7 mouse cellular contexts compared by ENCODE assay signal in genomic region chr11:97321894-97322600, GRCm38 (mm10). TPM values are rescaled to one million over a fixed set of nuclear protein-coding genes. Genes with fewer than 3 reads are reported as not detected.
DNase-seq lines count a peak whose midpoint lies in the region; ATAC-seq and TF ChIP-seq lines count a peak whose summit lies in the region.
"Not testable (repeated sequence)": the region's sequence is repeated elsewhere in the genome, so short reads cannot be mapped to it uniquely, and the experiment has no call there.

No protein-coding gene starts in this region.

- H3K27ac ChIP-seq in ES-Bruce4 (ENCODE audit: insufficient read depth, low read length), result peak overlapping the region; percentile 93; the same call in 1 of the 2 replicates
- H3K27ac ChIP-seq in layer of hippocampus, adult 2 months; liver, embryonic 16.5 days (ENCODE audit: low read length): not testable (repeated sequence)

- H3K36me3 ChIP-seq in ES-Bruce4 (ENCODE audit: control insufficient read depth, insufficient read depth, low read length, poor library complexity, severe bottlenecking), result peaks cover 45% of the 10 kb centered on the region
- peaks cover 14% of the 10 kb centered on the region for H3K36me3 ChIP-seq in liver, embryonic 16.5 days (ENCODE audit: control insufficient read depth, insufficient read depth)

- peak; percentile 53 for DNase-seq in CD4-positive helper T cell, adult 2 months (ENCODE audit: low read depth, low spot score)
- DNase-seq in layer of hippocampus, adult 2 months (ENCODE audit: low spot score in 2 of 2), result not testable (repeated sequence)

- not testable (repeated sequence) for H3K4me1 ChIP-seq in ES-Bruce4 (ENCODE audit: control insufficient read depth, insufficient read depth, low read length); liver, embryonic 16.5 days (ENCODE audit: control insufficient read depth, low read depth, low read length)

- TF ChIP-seq CTCF in ES-Bruce4 (IDR thresholded peaks at IDR 0.05; ENCODE audit: low read depth, low read length), result peak; percentile 12
- TF ChIP-seq CTCF in layer of hippocampus, adult 2 months (conservative IDR thresholded peaks at IDR 0.05), result peak; percentile 43

- not testable (repeated sequence) for H3K4me2 ChIP-seq in liver, embryonic 16.5 days (ENCODE audit: low read depth, low read length)

- TF ChIP-seq EP300 in ES-Bruce4 (IDR thresholded peaks at IDR 0.05; ENCODE audit: insufficient read depth, low read depth, low read length), result peak; percentile 52; the same call in 1 of the 2 replicates

- not testable (repeated sequence) for TF ChIP-seq POLR2A in ES-Bruce4 (IDR thresholded peaks at IDR 0.05; ENCODE audit: insufficient read depth, low read length)

- ATAC-seq in activated CD4-positive, CD25-positive, alpha-beta regulatory T cell, adult 4 months, result peak; percentile 86
- peak; percentile 61; the same call in 1 of the 2 replicates for ATAC-seq in granulocyte monocyte progenitor cell, adult 5-6 weeks (replicated peaks; ENCODE audit: poor library complexity, severe bottlenecking)
- peak; percentile 47; the same call in 1 of the 2 replicates for ATAC-seq in liver, embryonic 16.5 days (ENCODE audit: low read depth)
- ATAC-seq in monocyte, adult 5-6 weeks (replicated peaks; ENCODE audit: insufficient number of reproducible peaks, low FRiP score, low TSS enrichment, poor library complexity, severe bottlenecking), result peak; percentile 89

- WGBS in liver, embryonic 16.5 days (ENCODE audit: insufficient replicate concordance), result 70% methylated on average over 8 of the region's 8 CpGs

- not testable (repeated sequence) for H3K9me3 ChIP-seq in ES-Bruce4 (replicated peaks; ENCODE audit: control insufficient read depth, insufficient read depth, low read length, poor library complexity, severe bottlenecking); liver, embryonic 16.5 days (replicated peaks; ENCODE audit: control insufficient read depth, low read length)

- H3K27me3 ChIP-seq in ES-Bruce4 (ENCODE audit: control insufficient read depth, insufficient read depth, low read length, poor library complexity, severe bottlenecking); liver, embryonic 16.5 days (ENCODE audit: control insufficient read depth, insufficient read depth, low read depth, low read length): not testable (repeated sequence)

- H3K4me3 ChIP-seq in ES-Bruce4 (ENCODE audit: low read depth, low read length); layer of hippocampus, adult 2 months; liver, embryonic 16.5 days (ENCODE audit: low read depth, low read length): not testable (repeated sequence)

- H3K9ac ChIP-seq in ES-Bruce4 (ENCODE audit: low read depth, poor library complexity, severe bottlenecking); liver, embryonic 16.5 days (ENCODE audit: low read depth, low read length): not testable (repeated sequence)

RNA-seq across cellular contexts. Expression of gene Mrpl45, which starts 6.5 kb away (rescaled TPM):
- 92.7 and 103 TPM in 2 replicates for polyA plus RNA-seq in ES-Bruce4 (2011; ENCODE audit: insufficient read depth, insufficient read length, low read depth, missing spikeins)
- polyA plus RNA-seq in activated CD4-positive, CD25-positive, alpha-beta regulatory T cell, adult 4 months (2017; shearing (Covaris generic)), result 10 to 100 TPM; 44.6 to 48.7 TPM
- total RNA-seq in granulocyte monocyte progenitor cell, adult 5-6 weeks (2014; fragmentation: Nextera tagmentation), result 26.6 and 36.0 TPM in 2 replicates
- total RNA-seq in granulocyte monocyte progenitor cell, adult 5-6 weeks (2017), result 25.7 and 26.6 TPM in 2 replicates
- total RNA-seq in layer of hippocampus, adult 2 months (2021), result 10 to 100 TPM; 24.9 to 30.3 TPM
- 21.2 and 25.6 TPM in 2 replicates for polyA plus RNA-seq in liver, embryonic 16.5 days (2015; fragmentation: Nextera tagmentation; extraction: Ambion mirVana)
- 7.5 to 14.9 TPM (median 11.4 TPM) in 3 replicates for total RNA-seq in monocyte, adult 5-6 weeks (2017)

RNA-seq across cellular contexts. Expression of gene Gpr179, which starts 29.8 kb away (rescaled TPM):
- polyA plus RNA-seq in ES-Bruce4 (2011; ENCODE audit: insufficient read depth, insufficient read length, low read depth, missing spikeins), result 0.14 and 0.24 TPM in 2 replicates
- under 1 TPM; 0.11 to 0.45 TPM for polyA plus RNA-seq in activated CD4-positive, CD25-positive, alpha-beta regulatory T cell, adult 4 months (2017; shearing (Covaris generic))
- 0.71 TPM in 1 of 2 replicates, not detected in the other for total RNA-seq in granulocyte monocyte progenitor cell, adult 5-6 weeks (2014; fragmentation: Nextera tagmentation)
- total RNA-seq in granulocyte monocyte progenitor cell, adult 5-6 weeks (2017), result 0.10 and 0.17 TPM in 2 replicates
- under 1 TPM; 0.20 to 0.33 TPM for total RNA-seq in layer of hippocampus, adult 2 months (2021)
- polyA plus RNA-seq in liver, embryonic 16.5 days (2015; fragmentation: Nextera tagmentation; extraction: Ambion mirVana), result not detected in 2 replicates
- 0.29 to 0.39 TPM in 2 of 3 replicates, not detected in the other for total RNA-seq in monocyte, adult 5-6 weeks (2017)

RNA-seq across cellular contexts. Expression of gene Socs7, which starts 40.3 kb away (rescaled TPM):
- 21.1 and 25.5 TPM in 2 replicates for polyA plus RNA-seq in ES-Bruce4 (2011; ENCODE audit: insufficient read depth, insufficient read length, low read depth, missing spikeins)
- 1 to 10 TPM; 6.1 to 7.8 TPM for polyA plus RNA-seq in activated CD4-positive, CD25-positive, alpha-beta regulatory T cell, adult 4 months (2017; shearing (Covaris generic))
- total RNA-seq in granulocyte monocyte progenitor cell, adult 5-6 weeks (2014; fragmentation: Nextera tagmentation), result 5.5 and 6.3 TPM in 2 replicates
- total RNA-seq in granulocyte monocyte progenitor cell, adult 5-6 weeks (2017), result 7.9 and 9.5 TPM in 2 replicates
- 10 to 100 TPM; 79.5 to 79.7 TPM for total RNA-seq in layer of hippocampus, adult 2 months (2021)
- polyA plus RNA-seq in liver, embryonic 16.5 days (2015; fragmentation: Nextera tagmentation; extraction: Ambion mirVana), result 1.0 and 1.1 TPM in 2 replicates
- 16.8 to 18.8 TPM (median 18.0 TPM) in 3 replicates for total RNA-seq in monocyte, adult 5-6 weeks (2017)

RNA-seq across cellular contexts. Expression of gene Npepps, which starts 41.6 kb away (rescaled TPM):
- 213 and 223 TPM in 2 replicates for polyA plus RNA-seq in ES-Bruce4 (2011; ENCODE audit: insufficient read depth, insufficient read length, low read depth, missing spikeins)
- 10 to 100 TPM; 36.1 to 43.0 TPM for polyA plus RNA-seq in activated CD4-positive, CD25-positive, alpha-beta regulatory T cell, adult 4 months (2017; shearing (Covaris generic))
- 46.9 and 69.3 TPM in 2 replicates for total RNA-seq in granulocyte monocyte progenitor cell, adult 5-6 weeks (2014; fragmentation: Nextera tagmentation)
- total RNA-seq in granulocyte monocyte progenitor cell, adult 5-6 weeks (2017), result 21.6 and 31.3 TPM in 2 replicates
- 100 to 1,000 TPM; 142 to 151 TPM for total RNA-seq in layer of hippocampus, adult 2 months (2021)
- 20.7 and 23.4 TPM in 2 replicates for polyA plus RNA-seq in liver, embryonic 16.5 days (2015; fragmentation: Nextera tagmentation; extraction: Ambion mirVana)
- 23.9 to 35.9 TPM (median 24.2 TPM) in 3 replicates for total RNA-seq in monocyte, adult 5-6 weeks (2017)
